15 mouse cellular contexts compared by ENCODE assay signal in the genomic region with DNA sequence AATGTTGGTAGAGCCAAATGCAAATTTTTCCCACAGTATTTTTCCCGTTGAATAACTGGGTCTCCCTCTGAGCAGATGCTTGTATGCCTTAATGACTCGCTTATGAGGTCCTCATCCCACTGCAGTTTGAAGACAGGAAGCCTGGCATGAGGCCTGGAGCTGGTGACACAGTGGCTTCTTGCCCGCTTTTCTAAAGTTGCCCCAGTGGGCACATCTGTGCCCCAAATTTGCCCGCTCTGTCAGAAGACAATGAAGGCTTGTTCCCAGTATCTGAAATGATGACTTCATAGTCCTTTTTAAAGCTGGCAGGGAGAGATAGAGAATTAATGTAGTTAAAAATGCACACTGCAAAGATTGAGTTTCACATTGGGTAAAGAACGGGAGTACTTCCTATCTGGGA. TPM values are rescaled to one million over a fixed set of nuclear protein-coding genes. Genes with fewer than 3 reads are reported as not detected.
DNase-seq lines count a peak whose midpoint lies in the region; ATAC-seq and TF ChIP-seq lines count a peak whose summit lies in the region.
"Had no signal": no experiment of that assay in that cellular context is flagged by ENCODE, and none has a peak within 500 bp of the region (broad histone marks: within the 10 kb centered on the region; RNA-seq: fewer than 3 reads in every experiment).

No protein-coding gene starts in this region.

- no peak for TF ChIP-seq EP300 in heart, adult 2 months (IDR thresholded peaks at IDR 0.05; ENCODE audit: insufficient read depth, low read depth, low read length)

- no peak overlapping the region for H3K4me3 ChIP-seq in forebrain, embryonic 16.5 days (replicated peaks; ENCODE audit: low read length)
- no peak overlapping the region for H3K4me3 ChIP-seq in forebrain, embryonic 11.5 days (ENCODE audit: low read depth, low read length)
- no peak overlapping the region for H3K4me3 ChIP-seq in heart, adult 2 months
- H3K4me3 ChIP-seq: heart, embryonic 15.5 days; lung, embryonic 15.5 days; midbrain, embryonic 13.5 days had no signal

- no peak for DNase-seq in forebrain, embryonic 11.5 days (ENCODE audit: low spot score)
- DNase-seq in brain, embryonic 14.5 days (ENCODE audit: low read depth), result peak; percentile 10
- DNase-seq in frontal cortex, postnatal 36 days (ENCODE audit: low spot score in 2 of 2), result peak; percentile 11 to 47
- peak; percentile 10 to 37 for DNase-seq in left cerebral cortex, adult 9 months (ENCODE audit: low spot score in 2 of 2)
- no peak for DNase-seq in heart, adult 2 months
- DNase-seq in kidney, postnatal 14 days, result no peak
- no peak for DNase-seq in neural tube, embryonic 10.5 days (ENCODE audit: extremely low spot score, low spot score)
- DNase-seq: embryo, embryonic 11 days; kidney, adult 11 months had no signal

- H3K4me2 ChIP-seq in forebrain, embryonic 16.5 days (ENCODE audit: low read length), result no peak overlapping the region
- H3K4me2 ChIP-seq in forebrain, embryonic 11.5 days (ENCODE audit: low read depth, low read length, severe bottlenecking), result no peak overlapping the region
- H3K4me2 ChIP-seq: heart, embryonic 15.5 days; lung, embryonic 15.5 days; midbrain, embryonic 13.5 days had no signal

- ATAC-seq in forebrain, embryonic 16.5 days, result peak; percentile 26; the same call in 1 of the 2 replicates
- no peak for ATAC-seq in forebrain, embryonic 11.5 days (replicated peaks; ENCODE audit: low FRiP score)
- ATAC-seq: forebrain, embryonic 14.5 days; midbrain, embryonic 13.5 days had no signal

- no peaks in the 10 kb centered on the region for H3K79me2 ChIP-seq in heart, adult 2 months (replicated peaks; ENCODE audit: control insufficient read depth, insufficient read depth, low read length)

- no peaks in the 10 kb centered on the region for H3K27me3 ChIP-seq in forebrain, embryonic 16.5 days (replicated peaks; ENCODE audit: control insufficient read depth, insufficient read depth, low read length)
- H3K27me3 ChIP-seq in forebrain, embryonic 11.5 days (ENCODE audit: control insufficient read depth, insufficient read depth, low read length), result no peaks in the 10 kb centered on the region
- no peaks in the 10 kb centered on the region for H3K27me3 ChIP-seq in heart, adult 2 months (ENCODE audit: control insufficient read depth, insufficient read depth, low read length)
- H3K27me3 ChIP-seq: heart, embryonic 15.5 days; lung, embryonic 15.5 days; midbrain, embryonic 13.5 days had no signal

- WGBS in forebrain, embryonic 16.5 days, result 68% methylated on average over 5 of the region's 5 CpGs
- WGBS in forebrain, embryonic 11.5 days, result 91% methylated on average over 5 of the region's 5 CpGs
- 64% methylated on average over 5 of the region's 5 CpGs for WGBS in heart, adult 2 months

- H3K9ac ChIP-seq in forebrain, embryonic 16.5 days (replicated peaks; ENCODE audit: low read depth, low read length), result no peak overlapping the region
- H3K9ac ChIP-seq in forebrain, embryonic 11.5 days (ENCODE audit: low read length), result no peak overlapping the region
- H3K9ac ChIP-seq in heart, adult 2 months (ENCODE audit: low read depth, low read length), result no peak overlapping the region
- H3K9ac ChIP-seq: heart, embryonic 15.5 days; lung, embryonic 15.5 days; midbrain, embryonic 13.5 days had no signal

- H3K9me3 ChIP-seq in forebrain, embryonic 16.5 days (ENCODE audit: control insufficient read depth, low read length), result no peaks in the 10 kb centered on the region
- H3K9me3 ChIP-seq in forebrain, embryonic 11.5 days (ENCODE audit: control insufficient read depth, low read length), result no peaks in the 10 kb centered on the region
- H3K9me3 ChIP-seq: heart, embryonic 15.5 days; lung, embryonic 15.5 days; midbrain, embryonic 13.5 days had no signal

- no peaks in the 10 kb centered on the region for H3K36me3 ChIP-seq in forebrain, embryonic 16.5 days (ENCODE audit: control insufficient read depth, insufficient read depth)
- H3K36me3 ChIP-seq in forebrain, embryonic 11.5 days (ENCODE audit: control insufficient read depth, insufficient read depth, low read length), result no peaks in the 10 kb centered on the region
- H3K36me3 ChIP-seq in heart, adult 2 months (ENCODE audit: control insufficient read depth, insufficient read depth, low read length), result no peaks in the 10 kb centered on the region
- H3K36me3 ChIP-seq: heart, embryonic 15.5 days; lung, embryonic 15.5 days; midbrain, embryonic 13.5 days had no signal

- no peak for TF ChIP-seq POLR2A in brain, embryonic 14.5 days (IDR thresholded peaks at IDR 0.05; ENCODE audit: borderline replicate concordance, extremely low read depth, insufficient read depth, insufficient read length, poor library complexity, severe bottlenecking)
- no peak for TF ChIP-seq POLR2A in heart, adult 2 months (IDR thresholded peaks at IDR 0.05; ENCODE audit: insufficient read depth, low read depth, low read length)

- no peak for TF ChIP-seq CTCF in brain, embryonic 14.5 days (IDR thresholded peaks at IDR 0.05; ENCODE audit: borderline replicate concordance, extremely low read depth, insufficient read depth, insufficient read length)
- no peak for TF ChIP-seq CTCF in heart, adult 2 months (IDR thresholded peaks at IDR 0.05)

- intact Hi-C loops in heart, adult 2 months (cut with DNase I), result no loop called here

- H3K27ac ChIP-seq in forebrain, embryonic 16.5 days (ENCODE audit: low read length), result no peak overlapping the region
- no peak overlapping the region for H3K27ac ChIP-seq in forebrain, embryonic 11.5 days (ENCODE audit: low read depth, low read length)
- H3K27ac ChIP-seq in heart, adult 2 months, result no peak overlapping the region
- H3K27ac ChIP-seq: heart, embryonic 15.5 days; lung, embryonic 15.5 days; midbrain, embryonic 13.5 days had no signal

- H3K4me1 ChIP-seq in forebrain, embryonic 16.5 days (replicated peaks; ENCODE audit: control insufficient read depth, insufficient read depth, low read length), result no peaks in the 10 kb centered on the region
- H3K4me1 ChIP-seq in forebrain, embryonic 11.5 days (replicated peaks; ENCODE audit: control insufficient read depth, insufficient read depth, low read length), result no peaks in the 10 kb centered on the region
- no peaks in the 10 kb centered on the region for H3K4me1 ChIP-seq in heart, adult 2 months (ENCODE audit: control insufficient read depth, insufficient read depth, low read length)
- H3K4me1 ChIP-seq: heart, embryonic 15.5 days; lung, embryonic 15.5 days; midbrain, embryonic 13.5 days had no signal

RNA-seq across cellular contexts. Expression of gene Tnc, which starts 47.4 kb away (rescaled TPM):
- polyA plus RNA-seq in forebrain, embryonic 16.5 days (2015; fragmentation: Nextera tagmentation; extraction: Ambion mirVana), result 44.1 and 67.1 TPM in 2 replicates
- 5.3 and 5.4 TPM in 2 replicates for polyA plus RNA-seq in forebrain, embryonic 11.5 days (2014; fragmentation: Nextera tagmentation; extraction: Ambion mirVana)
- 36.9 and 77.4 TPM in 2 replicates for polyA plus RNA-seq in brain, embryonic 14.5 days (2012; rRNA removed)
- under 1 TPM; 0.16 to 0.41 TPM for total RNA-seq in heart, adult 2 months (2021)
- polyA plus RNA-seq in heart, adult 2 months (2012; rRNA removed), result 0.79 and 1.00 TPM in 2 replicates
- total RNA-seq: neutrophil, adult 5-6 weeks had no signal

Comparison
In these comparisons a context has a peak if more than half of its experiments do, and no peak if none do; other contexts are left out.
1. DNase-seq: peak in brain, embryonic 14.5 days (single experiment), frontal cortex, postnatal 36 days (2 of 2) and left cerebral cortex, adult 9 months (2 of 2); none in forebrain, embryonic 11.5 days (single experiment), heart, adult 2 months (0 of 2), kidney, postnatal 14 days (single experiment) and neural tube, embryonic 10.5 days (single experiment).